Mouse (Mus musculus): ENCODE results near the gene Pitpna. TPM values are rescaled to one million over a fixed set of nuclear protein-coding genes. Genes with fewer than 3 reads are reported as not detected.

The Pitpna gene
- polyA plus RNA-seq, 1 experiment from 2014 or later: 99.5 TPM

GRCm38 (mm10) chr11:75630098-75630497 is 42.2 kb downstream of the Pitpna start:
- H3K9ac ChIP-seq (ENCODE audit: low read depth, low read length): peak overlapping the region; percentile 81
- peaks cover 3% of the 10 kb centered on the region; the same call in 1 of the 2 replicates for H3K4me1 ChIP-seq (replicated peaks; ENCODE audit: control insufficient read depth, insufficient read depth, low read length)
- peaks cover 8% of the 10 kb centered on the region; the same call in 1 of the 2 replicates for H3K36me3 ChIP-seq (ENCODE audit: control insufficient read depth, insufficient read depth, low read length)
- peak overlapping the region; percentile 62 for H3K27ac ChIP-seq (ENCODE audit: low read depth, low read length)
- no peaks in the 10 kb centered on the region for H3K27me3 ChIP-seq (ENCODE audit: control insufficient read depth, insufficient read depth, low read length)
- H3K9me3 ChIP-seq (ENCODE audit: control insufficient read depth, low read length): no peaks in the 10 kb centered on the region
- peak overlapping the region; percentile 67 for H3K4me3 ChIP-seq (ENCODE audit: low read depth, low read length)
- no peak for ATAC-seq (ENCODE audit: low FRiP score)
- no peak for DNase-seq (ENCODE audit: low spot score)
- H3K4me2 ChIP-seq (replicated peaks; ENCODE audit: low read depth, low read length): peak overlapping the region; percentile 73
- WGBS: 18% methylated on average over 5 of the region's 5 CpGs

- H3K4me2 ChIP-seq (replicated peaks; ENCODE audit: low read depth, low read length): peak within 1 kb of the TSS; percentile 73
- no peaks in the 10 kb centered on the region for H3K27me3 ChIP-seq (ENCODE audit: control insufficient read depth, insufficient read depth, low read length)
- no peaks in the 10 kb centered on the region for H3K9me3 ChIP-seq (ENCODE audit: control insufficient read depth, low read length)
- H3K36me3 ChIP-seq (ENCODE audit: control insufficient read depth, insufficient read depth, low read length): peaks cover 7% of the 10 kb centered on the region; the same call in 1 of the 2 replicates
- DNase-seq (ENCODE audit: low spot score): peak; percentile 96
- peak; percentile 99 for ATAC-seq (ENCODE audit: low FRiP score)
- peak within 1 kb of the TSS; percentile 62 for H3K27ac ChIP-seq (ENCODE audit: low read depth, low read length)
- peak within 1 kb of the TSS; percentile 81 for H3K9ac ChIP-seq (ENCODE audit: low read depth, low read length)
- 1% methylated on average over 53 of the region's 53 CpGs for WGBS
- H3K4me3 ChIP-seq (ENCODE audit: low read depth, low read length): peak within 1 kb of the TSS; percentile 67
- H3K4me1 ChIP-seq (replicated peaks; ENCODE audit: control insufficient read depth, insufficient read depth, low read length): peaks cover 3% of the 10 kb centered on the region; the same call in 1 of the 2 replicates
Observed at GRCm38 (mm10) chr11:75630645-75631229, 42.8 kb downstream of the Pitpna start, which contains the start of gene Inpp5k. Gene Inpp5k, plus strand, starts transcription at chr11:75630988.

- H3K27ac ChIP-seq (ENCODE audit: low read depth, low read length): no peak overlapping the region
- WGBS: 12% methylated on average over 13 of the region's 13 CpGs
- DNase-seq (ENCODE audit: low spot score): peak; percentile 26
- ATAC-seq (ENCODE audit: low FRiP score): no peak
- H3K4me1 ChIP-seq (replicated peaks; ENCODE audit: control insufficient read depth, insufficient read depth, low read length): peaks cover 3% of the 10 kb centered on the region; the same call in 1 of the 2 replicates
- peak overlapping the region; percentile 81 for H3K9ac ChIP-seq (ENCODE audit: low read depth, low read length)
- peak overlapping the region; percentile 73 for H3K4me2 ChIP-seq (replicated peaks; ENCODE audit: low read depth, low read length)
- no peaks in the 10 kb centered on the region for H3K27me3 ChIP-seq (ENCODE audit: control insufficient read depth, insufficient read depth, low read length)
- peak overlapping the region; percentile 67 for H3K4me3 ChIP-seq (ENCODE audit: low read depth, low read length)
- 0 out of 2 replicates have a peak, but pooled peaks cover 3% of the 10 kb centered on the region for H3K36me3 ChIP-seq (ENCODE audit: control insufficient read depth, insufficient read depth, low read length)
- no peaks in the 10 kb centered on the region for H3K9me3 ChIP-seq (ENCODE audit: control insufficient read depth, low read length)
Observed at GRCm38 (mm10) chr11:75631561-75632225, 43.8 kb downstream of the Pitpna start.

- H3K4me3 ChIP-seq (ENCODE audit: low read depth, low read length): no peak overlapping the region
- DNase-seq (ENCODE audit: low spot score) (no peak), ATAC-seq (ENCODE audit: low FRiP score) (no peak)
- no peaks in the 10 kb centered on the region for H3K27me3 ChIP-seq (ENCODE audit: control insufficient read depth, insufficient read depth, low read length)
- H3K4me2 ChIP-seq (replicated peaks; ENCODE audit: low read depth, low read length): no peak overlapping the region
- H3K9ac ChIP-seq (ENCODE audit: low read depth, low read length): no peak overlapping the region
- H3K4me1 ChIP-seq (replicated peaks; ENCODE audit: control insufficient read depth, insufficient read depth, low read length): peaks cover 3% of the 10 kb centered on the region; the same call in 1 of the 2 replicates
- no peak overlapping the region for H3K27ac ChIP-seq (ENCODE audit: low read depth, low read length)
- no peaks in the 10 kb centered on the region for H3K9me3 ChIP-seq (ENCODE audit: control insufficient read depth, low read length)
- H3K36me3 ChIP-seq (ENCODE audit: control insufficient read depth, insufficient read depth, low read length): no peaks in the 10 kb centered on the region; the same call in 1 of the 2 replicates
- 92% methylated on average over 5 of the region's 5 CpGs for WGBS
Observed at GRCm38 (mm10) chr11:75632921-75633320, 45.0 kb downstream of the Pitpna start.

GRCm38 (mm10) chr11:75634801-75635200 is 46.9 kb downstream of the Pitpna start:
- H3K4me2 ChIP-seq (replicated peaks; ENCODE audit: low read depth, low read length): no peak overlapping the region
- no peaks in the 10 kb centered on the region for H3K27me3 ChIP-seq (ENCODE audit: control insufficient read depth, insufficient read depth, low read length)
- H3K9me3 ChIP-seq (ENCODE audit: control insufficient read depth, low read length): no peaks in the 10 kb centered on the region
- 86% methylated on average over 3 of the region's 3 CpGs for WGBS
- H3K36me3 ChIP-seq (ENCODE audit: control insufficient read depth, insufficient read depth, low read length): no peaks in the 10 kb centered on the region; the same call in 1 of the 2 replicates
- peaks cover 3% of the 10 kb centered on the region; the same call in 1 of the 2 replicates for H3K4me1 ChIP-seq (replicated peaks; ENCODE audit: control insufficient read depth, insufficient read depth, low read length)
- no peak overlapping the region for H3K4me3 ChIP-seq (ENCODE audit: low read depth, low read length)
- DNase-seq (ENCODE audit: low spot score): no peak
- ATAC-seq (ENCODE audit: low FRiP score): no peak
- no peak overlapping the region for H3K27ac ChIP-seq (ENCODE audit: low read depth, low read length)
- H3K9ac ChIP-seq (ENCODE audit: low read depth, low read length): peak overlapping the region; percentile 19; the same call in 1 of the 2 replicates

DNA sequence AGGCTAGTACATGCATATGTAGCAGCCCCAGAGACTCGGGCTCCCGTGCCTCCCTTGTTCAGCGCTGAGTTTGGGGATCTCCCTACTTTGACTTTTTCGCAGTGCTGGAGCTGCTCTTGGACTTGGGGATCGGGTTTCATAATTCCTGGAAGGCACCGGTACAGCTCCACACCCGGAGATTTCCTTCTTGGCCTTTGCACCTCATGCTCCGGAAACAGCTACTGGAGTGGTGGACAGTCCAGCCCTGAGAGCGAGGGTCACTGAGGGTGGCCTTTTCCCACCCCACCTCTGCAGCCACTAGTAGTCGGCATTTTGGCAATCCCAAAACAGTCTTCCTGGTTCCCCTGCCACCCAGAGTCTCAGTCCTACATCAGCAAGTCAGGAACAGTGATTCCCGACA is 47.4 kb downstream of the Pitpna start:
- no peak overlapping the region for H3K4me2 ChIP-seq (replicated peaks; ENCODE audit: low read depth, low read length)
- H3K27me3 ChIP-seq (ENCODE audit: control insufficient read depth, insufficient read depth, low read length): no peaks in the 10 kb centered on the region
- WGBS: 76% methylated on average over 11 of the region's 11 CpGs
- no peak overlapping the region for H3K9ac ChIP-seq (ENCODE audit: low read depth, low read length)
- peaks cover 3% of the 10 kb centered on the region; the same call in 1 of the 2 replicates for H3K4me1 ChIP-seq (replicated peaks; ENCODE audit: control insufficient read depth, insufficient read depth, low read length)
- no peaks in the 10 kb centered on the region for H3K9me3 ChIP-seq (ENCODE audit: control insufficient read depth, low read length)
- H3K4me3 ChIP-seq (ENCODE audit: low read depth, low read length): no peak overlapping the region
- H3K27ac ChIP-seq (ENCODE audit: low read depth, low read length): no peak overlapping the region
- DNase-seq (ENCODE audit: low spot score) (no peak), ATAC-seq (ENCODE audit: low FRiP score) (no peak)
- no peaks in the 10 kb centered on the region; the same call in 1 of the 2 replicates for H3K36me3 ChIP-seq (ENCODE audit: control insufficient read depth, insufficient read depth, low read length)

- H3K9me3 ChIP-seq (ENCODE audit: control insufficient read depth, low read length): no peaks in the 10 kb centered on the region
- DNase-seq (ENCODE audit: low spot score) (no peak), ATAC-seq (ENCODE audit: low FRiP score) (no peak)
- WGBS: 82% methylated on average over 5 of the region's 5 CpGs
- no peak overlapping the region for H3K27ac ChIP-seq (ENCODE audit: low read depth, low read length)
- no peaks in the 10 kb centered on the region for H3K27me3 ChIP-seq (ENCODE audit: control insufficient read depth, insufficient read depth, low read length)
- H3K9ac ChIP-seq (ENCODE audit: low read depth, low read length): no peak overlapping the region
- H3K4me1 ChIP-seq (replicated peaks; ENCODE audit: control insufficient read depth, insufficient read depth, low read length): no peaks in the 10 kb centered on the region
- no peaks in the 10 kb centered on the region for H3K36me3 ChIP-seq (ENCODE audit: control insufficient read depth, insufficient read depth, low read length)
- no peak overlapping the region for H3K4me2 ChIP-seq (replicated peaks; ENCODE audit: low read depth, low read length)
- H3K4me3 ChIP-seq (ENCODE audit: low read depth, low read length): no peak overlapping the region
Observed at GRCm38 (mm10) chr11:75643323-75643722, 55.4 kb downstream of the Pitpna start.

DNA sequence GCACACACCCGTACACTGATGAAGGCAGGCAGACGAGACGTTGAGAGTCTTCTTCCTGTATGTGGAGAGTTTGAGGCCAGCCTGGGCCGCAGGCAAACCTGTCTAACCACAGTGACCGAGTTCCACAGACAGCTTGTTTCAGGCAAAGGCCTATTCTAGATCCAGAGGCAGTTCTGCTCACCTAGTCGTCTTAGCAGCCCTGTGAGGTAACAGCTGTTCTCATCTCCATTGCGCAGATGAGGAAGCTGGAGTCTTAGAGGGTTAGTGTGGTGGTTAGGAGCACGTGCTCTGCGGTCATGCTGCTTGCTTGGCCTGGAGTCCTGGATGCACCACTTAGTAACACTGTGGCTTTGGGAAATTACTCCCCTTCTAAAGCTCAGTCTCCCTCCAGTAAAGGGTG is 56.8 kb downstream of the Pitpna start:
- no peaks in the 10 kb centered on the region for H3K36me3 ChIP-seq (ENCODE audit: control insufficient read depth, insufficient read depth, low read length)
- H3K27ac ChIP-seq (ENCODE audit: low read depth, low read length): no peak overlapping the region
- ATAC-seq (ENCODE audit: low FRiP score) (no peak), DNase-seq (ENCODE audit: low spot score) (no peak)
- 85% methylated on average over 9 of the region's 9 CpGs for WGBS
- H3K4me2 ChIP-seq (replicated peaks; ENCODE audit: low read depth, low read length): no peak overlapping the region
- H3K4me1 ChIP-seq (replicated peaks; ENCODE audit: control insufficient read depth, insufficient read depth, low read length): no peaks in the 10 kb centered on the region
- H3K9me3 ChIP-seq (ENCODE audit: control insufficient read depth, low read length): no peaks in the 10 kb centered on the region
- no peak overlapping the region for H3K4me3 ChIP-seq (ENCODE audit: low read depth, low read length)
- no peaks in the 10 kb centered on the region for H3K27me3 ChIP-seq (ENCODE audit: control insufficient read depth, insufficient read depth, low read length)
- H3K9ac ChIP-seq (ENCODE audit: low read depth, low read length): no peak overlapping the region

All from hindbrain, embryonic 11.5 days (tissue).